Mouse (Mus musculus) midbrain, embryonic 11.5 days (tissue): ENCODE measurements around the gene Zmynd19. TPM values are rescaled to one million over a fixed set of nuclear protein-coding genes. Genes with fewer than 3 reads are reported as not detected.
A peak's percentile ranks its signal among the peaks of the same experiment; 100 is the strongest.
"Not testable (repeated sequence)": the region's sequence is repeated elsewhere in the genome, so short reads cannot be mapped to it uniquely, and the experiment has no call there.

ENCODE experiments used
- ATAC-seq: fragments of 200-750 bp; cut with Nextera tagmentation; 2 replicates; pipeline ENCODE4 v1.8.0; 2017; ENCODE audit warnings: moderate TSS enrichment, moderate library complexity; ENCODE audit not compliant: low FRiP score
- DNase-seq: peaks from one replicate; pipeline ENCODE4 v3.0.0; 2015; ENCODE audit warnings: low spot score; ENCODE audit errors: missing footprints
- H3K27ac ChIP-seq: fragments of 300-500 bp; sonication (generic); 2 replicates; pipeline ENCODE4 v1.5.1; 2014; ENCODE audit warnings: low read depth, low read length
- H3K27me3 ChIP-seq: fragments of 300-500 bp; sonication (generic); 2 replicates; pipeline ENCODE4 v1.6.1; 2014; ENCODE audit warnings: mild to moderate bottlenecking, low read length, moderate library complexity, mixed read lengths; ENCODE audit not compliant: control insufficient read depth, insufficient read depth
- H3K36me3 ChIP-seq: fragments of 300-500 bp; sonication (generic); 2 replicates; pipeline ENCODE4 v1.6.1; 2014; ENCODE audit warnings: mild to moderate bottlenecking, low read length, moderate library complexity, mixed read lengths; ENCODE audit not compliant: control insufficient read depth, insufficient read depth
- H3K4me1 ChIP-seq: fragments of 300-500 bp; sonication (generic); 2 replicates; pipeline ENCODE4 v1.6.1; 2014; ENCODE audit warnings: low read length; ENCODE audit not compliant: control insufficient read depth, insufficient read depth
- H3K4me2 ChIP-seq: fragments of 300-500 bp; sonication (generic); 2 replicates; pipeline ENCODE4 v1.6.1; 2014; ENCODE audit warnings: mild to moderate bottlenecking, moderate library complexity
- H3K4me3 ChIP-seq: fragments of 300-500 bp; sonication (generic); 2 replicates; pipeline ENCODE4 v1.5.1; 2014; ENCODE audit warnings: low read depth, low read length
- H3K9ac ChIP-seq: fragments of 300-500 bp; sonication (generic); 2 replicates; pipeline ENCODE4 v1.6.1; 2014; ENCODE audit warnings: low read length
- H3K9me3 ChIP-seq: fragments of 300-500 bp; sonication (generic); 2 replicates; pipeline ENCODE4 v1.6.1; 2016; ENCODE audit warnings: low read length; ENCODE audit not compliant: control insufficient read depth
- WGBS: fragments of 180-500 bp; shearing (Covaris S2); extraction: QIAGEN DNeasy Blood & Tissue Kit; methylation state at CpG from one replicate; pipeline ENCODE4 v1.1.7; 2014; 5-methylcytosine and 5-hydroxymethylcytosine counted together
- polyA plus RNA-seq: library from polyadenylated mRNA; unstranded; fragments of >200 nt; fragmentation: Nextera tagmentation; extraction: Ambion mirVana; gene quantifications from 2 replicates; pipeline ENCODE4 v1.2.1, GENCODE M21; 2014

The Zmynd19 gene
- polyA plus RNA-seq, 1 experiment from 2014 or later: 33.7 TPM

DNA sequence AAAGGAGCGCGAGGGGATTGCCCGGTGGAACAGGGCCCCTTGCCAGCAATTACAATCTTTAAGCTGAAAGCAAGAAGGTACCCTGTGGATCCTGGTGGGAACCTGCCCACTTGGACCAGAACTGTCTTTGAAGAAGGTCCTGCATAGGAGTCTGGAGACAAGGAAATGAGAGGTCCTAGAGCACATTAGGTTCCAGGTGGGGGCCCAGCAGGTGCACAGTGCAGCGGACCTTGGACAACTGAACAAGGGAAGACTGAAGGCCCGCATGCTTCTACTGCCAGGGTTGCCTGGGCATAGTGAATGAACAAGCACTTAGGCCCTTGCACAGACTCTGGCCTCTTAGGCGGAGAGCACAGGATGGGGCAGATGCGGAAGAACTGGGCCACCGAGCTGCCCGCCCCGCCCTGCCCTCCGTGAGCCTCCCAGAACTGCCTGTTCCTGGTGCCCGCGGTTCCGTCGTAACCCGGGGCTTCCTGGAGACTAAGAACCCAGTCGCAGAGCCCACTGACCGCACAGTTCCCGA, 15.1 kb upstream of the Zmynd19 start:
- no peak overlapping the region for H3K27ac ChIP-seq
- peak overlapping the region; percentile 81 for H3K4me2 ChIP-seq
- 5% methylated on average over 19 of the region's 19 CpGs for WGBS
- H3K9me3 ChIP-seq: no peaks in the 10 kb centered on the region
- ATAC-seq: peak; percentile 11; the same call in 1 of the 2 replicates
- peak overlapping the region; percentile 65 for H3K9ac ChIP-seq
- 0 out of 2 replicates have a peak, but pooled peaks cover 4% of the 10 kb centered on the region for H3K4me1 ChIP-seq
- peak; percentile 85 for DNase-seq
- H3K36me3 ChIP-seq: no peaks in the 10 kb centered on the region
- H3K4me3 ChIP-seq: peak overlapping the region; percentile 52
- H3K27me3 ChIP-seq: peaks cover 8% of the 10 kb centered on the region; the same call in 1 of the 2 replicates

- Histone ChIP-seq H3K4me2 (peak within 1 kb of the TSS; percentile 81), H3K4me1 (0 out of 2 replicates have a peak, but pooled peaks cover 4% of the 10 kb centered on the region), H3K4me3 (peak within 1 kb of the TSS; percentile 52), H3K27ac (no peak within 1 kb of the TSS), H3K9me3 (no peaks in the 10 kb centered on the region), H3K36me3 (no peaks in the 10 kb centered on the region), H3K9ac (peak within 1 kb of the TSS; percentile 65), H3K27me3 (peaks cover 8% of the 10 kb centered on the region; the same call in 1 of the 2 replicates)
- WGBS: under 1% methylated on average over 44 of the region's 49 CpGs
- ATAC-seq (peak; percentile 95), DNase-seq (peak; percentile 99)
Observed at GRCm38 (mm10) chr2:24935057-24935796, 14.4 kb upstream of the Zmynd19 start, which contains the start of gene Arrdc1. TSS of gene Arrdc1 (minus strand) at chr2:24935252.

DNA sequence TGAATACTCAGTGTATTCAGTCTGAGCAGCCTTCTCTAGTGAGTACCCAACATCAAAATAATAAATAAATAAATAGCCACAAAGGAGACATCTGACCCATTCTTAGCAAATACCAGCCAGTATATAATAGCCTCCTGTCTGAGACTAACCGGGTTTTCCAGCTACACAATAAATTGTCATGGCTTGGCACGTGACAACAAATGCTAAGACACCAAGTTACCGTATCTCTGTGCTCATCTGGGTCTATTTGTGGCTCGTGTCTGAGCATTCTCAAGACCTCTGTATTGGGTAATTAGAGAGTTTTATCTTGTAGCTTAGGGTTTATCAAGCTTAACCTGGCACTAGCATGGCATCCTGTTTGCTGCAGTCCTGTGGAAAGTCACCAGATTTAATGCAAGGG, 7.5 kb upstream of the Zmynd19 start:
- Histone ChIP-seq H3K9me3 (no peaks in the 10 kb centered on the region), H3K27me3 (no peaks in the 10 kb centered on the region), H3K4me3 (no peak overlapping the region), H3K9ac (no peak overlapping the region), H3K4me1 (no peaks in the 10 kb centered on the region), H3K36me3 (no peaks in the 10 kb centered on the region), H3K27ac (no peak overlapping the region), H3K4me2 (no peak overlapping the region)
- DNase-seq: no peak
- WGBS: 85% methylated on average over 4 of the region's 4 CpGs
- ATAC-seq: no peak

DNA sequence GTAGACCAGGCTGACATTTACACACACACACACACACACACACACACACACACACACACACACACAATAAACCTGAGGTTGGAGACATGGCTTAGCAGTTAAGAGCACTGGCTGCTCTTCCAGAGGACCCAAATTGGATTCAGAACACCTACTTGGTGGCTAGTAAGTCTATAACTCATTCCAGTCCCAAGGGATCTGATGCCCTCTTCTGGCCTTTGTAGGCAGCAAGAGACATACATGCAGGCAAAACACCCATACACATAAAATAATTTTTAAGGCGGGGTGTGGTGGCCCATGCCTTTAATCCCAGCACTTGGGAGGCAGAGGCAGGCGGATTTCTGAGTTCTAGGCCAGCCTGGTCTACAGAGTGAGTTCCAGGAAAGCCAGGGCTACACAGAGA, 5.3 kb upstream of the Zmynd19 start:
- not testable (repeated sequence) for H3K9ac ChIP-seq, H3K36me3 ChIP-seq, H3K27me3 ChIP-seq, H3K4me2 ChIP-seq, DNase-seq, H3K4me3 ChIP-seq, ATAC-seq, H3K27ac ChIP-seq, H3K4me1 ChIP-seq, H3K9me3 ChIP-seq
- 52% methylated on average over 2 of the region's 2 CpGs for WGBS

- Histone ChIP-seq H3K27ac (peak overlapping the region; percentile 35; the same call in 1 of the 2 replicates), H3K36me3 (peaks cover 5% of the 10 kb centered on the region), H3K4me3 (peak overlapping the region; percentile 96), H3K4me2 (peak overlapping the region; percentile 52), H3K9me3 (no peaks in the 10 kb centered on the region), H3K9ac (peak overlapping the region; percentile 93), H3K4me1 (peaks cover 15% of the 10 kb centered on the region), H3K27me3 (no peaks in the 10 kb centered on the region)
- peak; percentile 93 for DNase-seq
- peak; percentile 8; the same call in 1 of the 2 replicates for ATAC-seq
- 0% methylated on average over 31 of the region's 31 CpGs for WGBS
Observed at GRCm38 (mm10) chr2:24950189-24950535, 570 bp downstream of the Zmynd19 start.

DNA sequence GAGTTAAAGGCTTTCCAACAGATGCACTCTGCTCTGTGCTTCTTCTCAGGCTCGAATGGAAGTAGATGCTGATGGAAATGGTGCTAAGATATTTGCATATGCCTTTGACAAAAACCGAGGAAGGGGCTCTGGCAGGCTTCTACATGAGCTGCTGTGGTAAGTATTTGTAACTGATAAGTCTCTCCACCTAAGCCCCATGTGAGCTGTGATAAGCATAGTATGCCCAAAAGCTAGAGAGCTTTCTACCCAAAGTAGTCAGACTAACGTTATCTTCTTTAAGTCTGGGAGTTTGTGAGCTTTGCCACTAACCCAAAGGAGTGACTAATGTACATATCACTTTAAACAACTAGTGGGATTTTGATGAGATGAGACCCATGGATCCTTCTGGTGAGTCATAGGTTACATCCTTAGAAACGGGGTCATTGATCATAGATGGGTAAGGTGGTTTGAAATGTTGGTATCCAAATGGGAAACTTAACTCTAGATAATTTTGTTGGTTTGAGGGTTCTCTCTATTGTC, 3.0 kb downstream of the Zmynd19 start:
- DNase-seq: no peak
- peaks cover 9% of the 10 kb centered on the region for H3K36me3 ChIP-seq
- 89% methylated on average over 4 of the region's 4 CpGs for WGBS

GRCm38 (mm10) chr2:24960910-24961309, 11.3 kb downstream of the Zmynd19 start:
- Histone ChIP-seq H3K4me3 (no peak overlapping the region), H3K27ac (no peak overlapping the region), H3K4me2 (no peak overlapping the region), H3K27me3 (no peaks in the 10 kb centered on the region), H3K36me3 (peaks cover 13% of the 10 kb centered on the region), H3K4me1 (peaks cover 6% of the 10 kb centered on the region), H3K9ac (no peak overlapping the region), H3K9me3 (no peaks in the 10 kb centered on the region)
- DNase-seq: peak; percentile 84
- peak; percentile 45; the same call in 1 of the 2 replicates for ATAC-seq
- 45% methylated on average over 3 of the region's 3 CpGs for WGBS

More for the DNA sequence above, 3.0 kb downstream of the Zmynd19 start:
- ATAC-seq: no peak
- H3K4me2 ChIP-seq: no peak overlapping the region
- H3K4me3 ChIP-seq: no peak overlapping the region
- H3K27ac ChIP-seq: no peak overlapping the region
- H3K9me3 ChIP-seq: no peaks in the 10 kb centered on the region
- peaks cover 15% of the 10 kb centered on the region for H3K4me1 ChIP-seq
- no peaks in the 10 kb centered on the region for H3K27me3 ChIP-seq
- H3K9ac ChIP-seq: no peak overlapping the region

- ATAC-seq (peak; percentile 90), DNase-seq (peak; percentile 99)
- 1% methylated on average over 28 of the region's 28 CpGs for WGBS
- Histone ChIP-seq H3K27ac (no peak within 1 kb of the TSS), H3K9ac (peak within 1 kb of the TSS; percentile 94), H3K27me3 (no peaks in the 10 kb centered on the region), H3K4me1 (peaks cover 6% of the 10 kb centered on the region), H3K9me3 (no peaks in the 10 kb centered on the region), H3K4me3 (peak within 1 kb of the TSS; percentile 85), H3K36me3 (peaks cover 17% of the 10 kb centered on the region), H3K4me2 (peak within 1 kb of the TSS; percentile 74)
Observed at GRCm38 (mm10) chr2:24962304-24963000, 12.9 kb downstream of the Zmynd19 start, which contains the start of gene Dph7. TSS of gene Dph7 (plus strand) at chr2:24962400.
